Mouse (Mus musculus) limb, embryonic 14.5 days (tissue): ENCODE data around the gene Wnt9a. TPM values are rescaled to one million over a fixed set of nuclear protein-coding genes. Genes with fewer than 3 reads are reported as not detected.
"Not testable (repeated sequence)": the region's sequence is repeated elsewhere in the genome, so short reads cannot be mapped to it uniquely, and the experiment has no call there.

ENCODE experiments used
- ATAC-seq: fragments of 200-750 bp; cut with Nextera tagmentation; 2 replicates; pipeline ENCODE4 v1.8.0; 2017; ENCODE audit warnings: low read depth, moderate number of reproducible peaks, moderate TSS enrichment; ENCODE audit not compliant: low FRiP score
- DNase-seq: peaks from one replicate; pipeline ENCODE4 v3.0.0-alpha.2; 2015; ENCODE audit warnings: low spot score
- H3K27ac ChIP-seq: fragments of 300-500 bp; sonication (generic); replicated peaks from 2 replicates; pipeline ENCODE4 v1.5.1; 2014; ENCODE audit warnings: low read depth, mild to moderate bottlenecking, low read length, moderate library complexity, mixed read lengths
- H3K27me3 ChIP-seq: fragments of 300-500 bp; sonication (generic); 2 replicates; pipeline ENCODE4 v1.6.1; 2014; ENCODE audit warnings: low read length, mixed read lengths; ENCODE audit not compliant: control insufficient read depth, insufficient read depth
- H3K36me3 ChIP-seq: fragments of 300-500 bp; sonication (generic); 2 replicates; pipeline ENCODE4 v1.6.1; 2014; ENCODE audit warnings: mild to moderate bottlenecking, low read length, moderate library complexity, mixed read lengths; ENCODE audit not compliant: control insufficient read depth, insufficient read depth
- H3K4me1 ChIP-seq: fragments of 300-500 bp; sonication (generic); 2 replicates; pipeline ENCODE4 v1.6.1; 2014; ENCODE audit warnings: antibody characterized with exemption, low read length, mixed read lengths; ENCODE audit not compliant: control insufficient read depth, insufficient read depth
- H3K4me2 ChIP-seq: fragments of 300-500 bp; sonication (generic); replicated peaks from 2 replicates; pipeline ENCODE4 v1.6.1; 2014; ENCODE audit warnings: low read depth, mild to moderate bottlenecking, low read length, moderate library complexity; ENCODE audit not compliant: severe bottlenecking
- H3K4me3 ChIP-seq: fragments of 300-500 bp; sonication (generic); replicated peaks from 2 replicates; pipeline ENCODE4 v1.5.1; 2014; ENCODE audit warnings: low read length
- H3K9ac ChIP-seq: fragments of 300-500 bp; sonication (generic); 2 replicates; pipeline ENCODE4 v1.6.1; 2014; ENCODE audit warnings: mild to moderate bottlenecking, low read depth, low read length, moderate library complexity; ENCODE audit not compliant: severe bottlenecking
- H3K9me3 ChIP-seq: fragments of 300-500 bp; sonication (generic); 2 replicates; pipeline ENCODE4 v1.6.1; 2016; ENCODE audit warnings: low read length; ENCODE audit not compliant: control insufficient read depth
- POLR2A ChIP-seq: fragments of 200-500 bp; IDR thresholded peaks from 2 replicates; pipeline ENCODE4 v1.8.0; 2012; ENCODE audit warnings: inconsistent platforms, mild to moderate bottlenecking, moderate library complexity, borderline replicate concordance; ENCODE audit not compliant: insufficient read depth, insufficient read length; ENCODE audit errors: extremely low read depth
- WGBS: fragments of 180-500 bp; shearing (Covaris S2); extraction: QIAGEN DNeasy Blood & Tissue Kit; methylation state at CpG from one replicate; pipeline ENCODE4 v1.1.7; 2014; 5-methylcytosine and 5-hydroxymethylcytosine counted together
- polyA plus RNA-seq, 2 experiments: library from polyadenylated mRNA; depleted of rRNA in 1 of 2; stranded (reverse) in 1 of 2; unstranded in 1 of 2; fragments of >200 nt; fragmentation: Nextera tagmentation in 1 of 2; extraction: Ambion mirVana in 1 of 2; gene quantifications; 2 replicates each; pipeline versions ENCODE4 v1.2.1 to v1.2.3; 2012 to 2014

The Wnt9a gene
- polyA plus RNA-seq, 2 experiments = 6.2 to 11.8 TPM

- no peak for TF ChIP-seq POLR2A
- WGBS = under 1% methylated on average over 18 of the region's 60 CpGs
- H3K4me3 ChIP-seq = peak within 1 kb of the TSS; percentile 35
- ATAC-seq = no peak
- H3K4me2 ChIP-seq = peak within 1 kb of the TSS; percentile 49
- DNase-seq = no peak
- H3K9ac ChIP-seq = no peak within 1 kb of the TSS
- no peaks in the 10 kb centered on the region for H3K36me3 ChIP-seq
- H3K27me3 ChIP-seq = peaks cover 77% of the 10 kb centered on the region
- H3K4me1 ChIP-seq = peaks cover 6% of the 10 kb centered on the region; the same call in 1 of the 2 replicates
- H3K9me3 ChIP-seq = no peaks in the 10 kb centered on the region
- H3K27ac ChIP-seq = no peak within 1 kb of the TSS
Observed at GRCm38 (mm10) chr11:59290702-59291303, 15.9 kb upstream of the Wnt9a start, which contains the start of gene Wnt3a. Gene Wnt3a (minus strand): TSS chr11:59290752.

DNA sequence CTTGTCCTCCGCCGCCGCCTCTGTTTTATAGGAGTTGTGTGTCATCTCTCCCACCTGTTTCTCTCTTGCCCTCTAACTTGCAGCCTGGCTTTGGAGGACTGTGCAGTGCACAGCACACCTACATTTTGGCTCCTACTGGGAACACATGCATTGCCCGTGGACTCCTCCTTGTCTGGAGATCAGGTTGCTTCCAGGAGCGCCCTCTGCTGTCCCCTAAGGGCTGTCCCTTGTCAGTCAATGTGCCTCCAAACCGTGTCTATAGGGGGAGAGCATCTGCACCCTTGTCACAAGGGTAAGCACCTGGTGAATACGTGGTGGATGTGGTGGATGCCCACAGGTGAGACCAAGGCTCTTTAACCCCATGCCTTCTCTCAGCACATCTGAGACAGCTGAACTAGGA, 13.1 kb upstream of the Wnt9a start:
- Histone ChIP-seq H3K36me3 (no peaks in the 10 kb centered on the region), H3K4me3 (no peak overlapping the region), H3K4me2 (no peak overlapping the region), H3K27me3 (peaks cover 57% of the 10 kb centered on the region), H3K9ac (no peak overlapping the region), H3K27ac (no peak overlapping the region), H3K9me3 (no peaks in the 10 kb centered on the region), H3K4me1 (peaks cover 6% of the 10 kb centered on the region; the same call in 1 of the 2 replicates)
- no peak for ATAC-seq
- no peak for DNase-seq
- 16% methylated on average over 7 of the region's 7 CpGs for whole genome bisulfite sequencing
- no peak for TF ChIP-seq POLR2A

DNA sequence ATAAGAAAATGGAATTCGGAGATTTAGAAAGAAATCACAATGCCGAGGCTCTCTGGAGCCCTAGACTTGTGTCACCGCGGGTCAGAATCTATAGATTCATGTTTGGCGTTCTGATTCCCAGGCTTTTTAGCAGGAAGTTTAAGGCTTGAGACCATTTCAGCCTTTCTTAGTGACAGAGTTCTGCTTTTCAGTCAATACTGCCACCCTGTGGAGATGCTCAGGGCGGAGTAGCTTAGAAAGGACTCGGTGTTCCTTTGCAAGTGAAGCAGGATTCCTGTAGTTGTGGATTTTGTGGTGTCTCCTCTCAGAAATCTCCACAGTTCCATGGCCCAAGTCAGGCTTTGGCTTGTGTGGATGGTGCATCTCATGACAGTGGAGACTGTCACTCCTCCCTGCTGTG, 8.8 kb upstream of the Wnt9a start:
- no peak overlapping the region for H3K9ac ChIP-seq
- peaks cover 16% of the 10 kb centered on the region for H3K27me3 ChIP-seq
- no peak overlapping the region for H3K4me3 ChIP-seq
- H3K9me3 ChIP-seq = no peaks in the 10 kb centered on the region
- WGBS = 19% methylated on average over 7 of the region's 7 CpGs
- no peaks in the 10 kb centered on the region for H3K36me3 ChIP-seq
- no peaks in the 10 kb centered on the region for H3K4me1 ChIP-seq
- H3K27ac ChIP-seq = no peak overlapping the region
- ATAC-seq (no peak), DNase-seq (peak; percentile 74)
- H3K4me2 ChIP-seq = no peak overlapping the region
- no peak for TF ChIP-seq POLR2A

- no peak for ATAC-seq
Observed at GRCm38 (mm10) chr11:59300185-59300584, 6.5 kb upstream of the Wnt9a start.

GRCm38 (mm10) chr11:59301053-59301452, 5.7 kb upstream of the Wnt9a start:
- H3K9ac ChIP-seq, H3K4me3 ChIP-seq, H3K4me2 ChIP-seq, H3K4me1 ChIP-seq, H3K9me3 ChIP-seq, ATAC-seq, H3K36me3 ChIP-seq, H3K27ac ChIP-seq, DNase-seq: not testable (repeated sequence)
- H3K27me3 ChIP-seq = peaks cover 26% of the 10 kb centered on the region
- 62% methylated on average over 2 of the region's 2 CpGs for WGBS

More at GRCm38 (mm10) chr11:59300185-59300584, 6.5 kb upstream of the Wnt9a start:
- TF ChIP-seq POLR2A = no peak
- H3K27ac ChIP-seq = no peak overlapping the region
- 12% methylated on average over 3 of the region's 3 CpGs for WGBS
- H3K27me3 ChIP-seq = peaks cover 17% of the 10 kb centered on the region
- H3K4me1 ChIP-seq = peaks cover 1% of the 10 kb centered on the region; the same call in 1 of the 2 replicates
- H3K9ac ChIP-seq = no peak overlapping the region
- no peak overlapping the region for H3K4me2 ChIP-seq
- H3K9me3 ChIP-seq = no peaks in the 10 kb centered on the region
- DNase-seq = peak; percentile 59
- no peaks in the 10 kb centered on the region for H3K36me3 ChIP-seq
- H3K4me3 ChIP-seq = no peak overlapping the region
